Mouse (Mus musculus) ES-Bruce4 (cell line): ENCODE measurements around the gene Disp2.

Experiments used
- CTCF ChIP-seq: IDR thresholded peaks from one replicate; pipeline ENCODE4 v1.8.1; 2011; ENCODE audit warnings: low read depth, low read length
- POLR2A ChIP-seq: IDR thresholded peaks from one replicate; pipeline ENCODE4 v1.8.1; 2011; ENCODE audit warnings: low read length; ENCODE audit not compliant: insufficient read depth

DNA sequence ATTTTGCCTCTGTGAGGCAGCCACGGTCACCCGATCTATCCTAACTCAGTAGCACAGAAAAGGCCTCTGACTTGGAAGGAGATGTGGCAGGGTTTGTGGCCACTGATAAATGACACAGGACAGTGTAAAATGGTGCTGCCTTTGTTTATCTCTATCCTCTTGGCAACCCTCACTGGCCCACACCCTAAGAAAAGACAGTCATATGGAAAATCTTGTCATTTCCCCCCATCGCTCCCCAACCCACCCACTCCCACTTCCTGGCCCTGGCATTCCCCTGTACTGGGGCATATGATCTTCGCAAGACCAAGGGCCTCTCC is 26.8 kb upstream of the Disp2 start:
- TF ChIP-seq CTCF (no peak), POLR2A (no peak)
